Mouse (Mus musculus): ENCODE measurements around the gene Adam22. TPM values are rescaled to one million over a fixed set of nuclear protein-coding genes. Genes with fewer than 3 reads are reported as not detected.

The Adam22 gene
- polyA plus RNA-seq, 1 experiment from 2014 or later = 7.3 TPM

DNA sequence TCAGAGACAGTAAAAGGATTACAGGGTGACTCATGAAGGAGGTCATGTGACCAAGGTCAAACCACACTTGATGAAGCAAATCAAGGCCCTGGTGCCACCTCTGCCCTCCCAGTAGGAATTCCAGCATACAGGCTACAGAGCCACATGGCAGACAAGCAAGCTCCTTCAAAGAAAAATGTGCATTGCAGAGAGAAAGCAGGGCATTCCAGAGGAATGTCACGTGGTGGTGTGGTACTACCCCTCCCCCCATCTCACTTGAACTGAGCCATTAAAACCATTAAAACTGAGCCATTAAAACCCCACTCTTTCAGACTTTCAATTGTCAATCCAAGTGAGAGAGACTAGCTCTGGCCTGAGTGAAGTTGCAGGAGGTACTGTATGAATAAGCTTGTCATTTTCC is 74.7 kb downstream of the Adam22 start:
- Histone ChIP-seq H3K27me3 (ENCODE audit: poor library complexity, severe bottlenecking) (no peaks in the 10 kb centered on the region), H3K4me1 (peaks cover 39% of the 10 kb centered on the region), H3K4me3 (no peak overlapping the region), H3K27ac (no peak overlapping the region), H3K36me3 (replicated peaks) (no peaks in the 10 kb centered on the region), H3K9me3 (no peaks in the 10 kb centered on the region)
- 16% methylated on average over 1 of the region's 1 CpGs for WGBS
- DNase-seq (ENCODE audit: extremely low spot score, low spot score) = no peak

DNA sequence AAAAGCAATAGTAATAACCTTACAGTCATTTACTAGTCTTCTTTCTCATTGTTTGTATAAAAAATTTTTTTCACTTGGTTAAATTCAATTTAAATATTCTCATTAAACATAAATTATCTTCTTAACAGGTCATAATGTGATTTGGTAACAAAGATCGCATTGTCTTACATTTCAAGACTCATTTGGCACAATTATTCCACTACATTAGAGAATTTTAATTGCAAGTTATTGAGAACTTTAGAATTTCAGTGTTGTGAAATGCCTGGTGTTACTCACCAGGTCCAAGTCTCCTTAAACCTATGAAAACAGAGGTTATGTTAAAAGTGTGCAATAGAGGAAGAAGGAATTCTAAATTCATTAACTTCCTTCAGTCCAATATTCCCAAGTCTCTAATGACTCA is 76.5 kb downstream of the Adam22 start:
- 90% methylated on average over 1 of the region's 1 CpGs for WGBS
- no peaks in the 10 kb centered on the region for H3K27me3 ChIP-seq (ENCODE audit: poor library complexity, severe bottlenecking)

DNA sequence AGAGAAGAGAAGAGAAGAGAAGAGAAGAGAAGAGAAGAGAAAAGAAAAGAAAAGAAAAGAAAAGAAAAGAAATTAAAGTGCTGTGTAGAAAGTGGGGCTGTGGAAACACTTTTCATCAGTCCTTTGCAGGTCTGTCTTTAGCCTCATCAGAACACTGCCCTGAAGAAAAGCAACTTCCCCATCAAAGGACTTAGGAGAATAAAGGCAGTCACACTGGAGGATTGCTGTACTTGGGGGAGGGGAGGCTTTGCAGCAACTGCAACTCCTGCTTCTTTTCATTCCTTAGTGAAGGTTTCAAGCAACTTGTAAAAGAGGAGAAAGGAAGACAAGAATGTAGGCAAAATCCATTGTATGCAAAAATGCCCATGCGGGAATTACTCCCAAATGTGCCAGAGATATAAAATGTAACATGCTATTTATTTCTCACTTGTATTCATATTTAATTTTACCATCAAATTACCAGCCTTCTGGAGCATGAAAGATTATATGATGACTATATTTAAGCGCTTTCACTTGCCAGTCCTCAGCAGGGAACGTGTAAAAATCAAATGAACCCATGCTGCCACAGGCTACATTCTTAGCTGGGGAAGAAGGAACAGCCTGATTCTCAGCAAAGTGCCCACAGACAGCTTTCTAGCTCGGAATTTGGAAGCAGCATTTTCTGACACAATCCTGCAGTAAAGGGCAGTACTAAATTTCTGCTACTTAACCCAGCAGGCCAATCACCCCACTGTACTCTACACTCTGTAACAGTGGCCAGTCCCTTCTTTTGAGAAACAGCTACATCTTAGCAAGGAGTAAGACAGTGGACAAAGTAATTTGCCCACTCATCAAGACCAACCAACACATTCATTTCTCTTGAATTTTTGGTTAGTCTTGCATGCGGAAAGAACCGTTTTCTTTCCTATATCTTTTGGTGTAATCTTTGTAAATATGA is 78.0 kb downstream of the Adam22 start:
- WGBS = 49% methylated on average over 6 of the region's 6 CpGs
- H3K9me3 ChIP-seq = no peaks in the 10 kb centered on the region
- no peaks in the 10 kb centered on the region for H3K36me3 ChIP-seq (replicated peaks)
- no peak overlapping the region for H3K4me3 ChIP-seq
- no peak for DNase-seq (ENCODE audit: extremely low spot score, low spot score)
- peak overlapping the region; percentile 67; the same call in 1 of the 2 replicates for H3K27ac ChIP-seq
- no peaks in the 10 kb centered on the region for H3K27me3 ChIP-seq (ENCODE audit: poor library complexity, severe bottlenecking)
- H3K4me1 ChIP-seq = peaks cover 33% of the 10 kb centered on the region

More for the DNA sequence above, 76.5 kb downstream of the Adam22 start:
- Histone ChIP-seq H3K36me3 (replicated peaks) (no peaks in the 10 kb centered on the region), H3K27ac (no peak overlapping the region), H3K4me3 (no peak overlapping the region), H3K9me3 (no peaks in the 10 kb centered on the region), H3K4me1 (peaks cover 33% of the 10 kb centered on the region)
- no peak for DNase-seq (ENCODE audit: extremely low spot score, low spot score)

DNA sequence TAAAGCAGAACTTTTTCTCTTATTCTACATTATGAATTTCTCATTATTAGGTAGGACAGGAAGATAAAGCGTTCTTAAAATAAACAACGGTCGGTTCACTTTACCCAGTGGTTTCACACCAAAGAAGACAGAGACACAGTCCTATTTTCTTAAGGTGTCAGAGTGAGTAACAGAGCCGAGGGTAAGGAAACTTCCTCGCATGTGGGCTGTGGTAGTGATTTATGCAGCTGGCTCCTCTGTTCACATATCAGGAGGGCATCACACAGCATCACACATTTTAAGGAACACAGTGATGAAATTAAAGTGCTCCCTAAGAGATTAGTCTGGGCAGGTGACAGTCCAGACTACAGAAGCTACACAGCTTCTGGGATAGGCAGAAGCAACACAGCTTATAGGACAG is 83.8 kb downstream of the Adam22 start:
- no peaks in the 10 kb centered on the region for H3K9me3 ChIP-seq
- H3K36me3 ChIP-seq (replicated peaks) = no peaks in the 10 kb centered on the region
- H3K27me3 ChIP-seq (ENCODE audit: poor library complexity, severe bottlenecking) = no peaks in the 10 kb centered on the region
- H3K4me1 ChIP-seq = peaks cover under 1% of the 10 kb centered on the region
- WGBS = 92% methylated on average over 5 of the region's 5 CpGs
- H3K27ac ChIP-seq = no peak overlapping the region
- no peak for DNase-seq (ENCODE audit: extremely low spot score, low spot score)
- no peak overlapping the region for H3K4me3 ChIP-seq

DNA sequence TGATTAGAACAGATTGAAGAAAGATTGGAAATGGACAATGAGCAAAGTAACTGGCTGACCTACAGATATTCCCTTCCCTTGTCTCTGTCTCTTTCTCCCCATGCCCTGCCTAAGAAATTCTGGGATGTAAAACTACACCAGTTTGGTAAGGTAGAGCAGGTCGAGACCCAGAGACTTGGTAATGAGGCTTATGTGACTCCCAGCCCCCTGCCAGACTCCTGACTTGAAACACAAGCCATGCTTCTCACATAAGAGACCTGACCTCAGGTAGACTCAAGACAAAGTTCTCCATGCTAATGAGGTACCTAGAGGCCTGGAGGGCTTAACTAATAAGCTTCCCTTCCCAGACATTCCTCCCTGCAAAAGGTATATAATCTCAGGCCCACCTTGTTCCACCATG is 91.8 kb downstream of the Adam22 start:
- DNase-seq (ENCODE audit: extremely low spot score, low spot score) = no peak
- Histone ChIP-seq H3K27me3 (ENCODE audit: poor library complexity, severe bottlenecking) (no peaks in the 10 kb centered on the region), H3K4me3 (no peak overlapping the region), H3K4me1 (no peaks in the 10 kb centered on the region), H3K9me3 (no peaks in the 10 kb centered on the region), H3K27ac (no peak overlapping the region), H3K36me3 (replicated peaks) (no peaks in the 10 kb centered on the region)
- WGBS = 80% methylated on average over 1 of the region's 1 CpGs

DNA sequence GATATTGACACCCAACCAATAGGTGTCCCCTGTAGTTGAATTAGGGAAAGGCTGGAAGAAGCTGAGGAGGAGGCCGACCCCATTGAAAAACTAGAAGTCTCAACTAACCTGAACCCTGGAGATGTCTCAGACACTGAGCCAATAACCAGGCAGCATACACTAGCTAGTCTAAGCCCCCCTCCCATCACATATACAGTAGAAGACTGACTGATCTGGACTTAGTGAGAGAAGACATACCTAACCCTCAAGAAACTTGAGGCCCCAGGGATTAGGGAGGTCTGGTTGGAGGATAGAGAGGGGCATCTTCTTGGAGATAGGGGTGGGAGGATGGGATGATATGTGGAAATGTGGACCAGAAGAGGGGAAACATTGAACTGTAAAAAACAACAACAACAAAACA is 110.6 kb downstream of the Adam22 start:
- DNase-seq (ENCODE audit: extremely low spot score, low spot score) = no peak
- Histone ChIP-seq H3K4me3 (no peak overlapping the region), H3K36me3 (replicated peaks) (no peaks in the 10 kb centered on the region), H3K4me1 (no peaks in the 10 kb centered on the region), H3K27me3 (ENCODE audit: poor library complexity, severe bottlenecking) (no peaks in the 10 kb centered on the region), H3K27ac (no peak overlapping the region), H3K9me3 (no peaks in the 10 kb centered on the region; the same call in 1 of the 2 replicates)
- WGBS = 89% methylated on average over 1 of the region's 1 CpGs

DNA sequence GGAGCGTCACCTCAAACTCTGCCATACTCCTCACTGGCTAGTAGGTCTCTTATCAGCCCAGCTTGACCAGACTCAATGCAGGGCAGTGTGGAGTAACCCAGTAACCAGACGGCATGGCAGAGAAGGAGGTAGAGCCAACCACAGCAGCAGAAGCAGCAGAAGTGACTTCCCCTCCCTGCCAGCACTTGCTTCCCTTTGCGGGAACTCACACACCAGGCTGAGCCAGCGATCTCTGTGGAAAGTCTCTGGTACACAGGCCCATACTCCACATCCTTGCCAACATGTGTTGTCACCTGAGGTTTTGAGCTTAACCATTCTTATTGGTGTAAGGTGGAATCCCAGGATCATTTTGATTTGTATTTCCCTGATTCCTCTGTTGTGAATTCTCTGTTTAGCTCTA is 111.5 kb downstream of the Adam22 start:
- no peaks in the 10 kb centered on the region; the same call in 1 of the 2 replicates for H3K9me3 ChIP-seq
- no peak overlapping the region for H3K4me3 ChIP-seq
- H3K4me1 ChIP-seq = no peaks in the 10 kb centered on the region
- 84% methylated on average over 4 of the region's 4 CpGs for WGBS
- no peaks in the 10 kb centered on the region for H3K27me3 ChIP-seq (ENCODE audit: poor library complexity, severe bottlenecking)
- H3K27ac ChIP-seq = no peak overlapping the region
- no peaks in the 10 kb centered on the region for H3K36me3 ChIP-seq (replicated peaks)
- DNase-seq (ENCODE audit: extremely low spot score, low spot score) = no peak

DNA sequence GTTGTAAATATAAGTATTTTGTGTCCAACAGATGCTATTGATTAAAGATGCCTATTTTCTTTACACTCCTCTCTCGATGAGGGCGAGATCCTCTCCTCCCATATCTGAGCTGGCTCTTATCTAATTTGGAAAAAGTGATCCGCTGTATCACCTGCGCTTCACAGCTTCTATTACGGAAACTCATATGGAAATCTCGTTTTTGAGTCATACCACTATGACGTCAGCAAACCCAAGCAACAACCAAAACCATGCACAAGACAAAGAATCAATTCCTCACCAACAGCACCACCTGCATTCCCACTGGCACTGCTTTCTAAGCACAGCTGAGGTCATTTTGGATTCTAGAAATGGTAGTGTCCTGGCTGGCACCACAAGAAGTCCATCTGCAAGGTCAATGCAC is 123.3 kb downstream of the Adam22 start:
- H3K4me3 ChIP-seq = no peak overlapping the region
- no peaks in the 10 kb centered on the region for H3K9me3 ChIP-seq
- H3K27ac ChIP-seq = no peak overlapping the region
- no peak for DNase-seq (ENCODE audit: extremely low spot score, low spot score)
- no peaks in the 10 kb centered on the region for H3K27me3 ChIP-seq (ENCODE audit: poor library complexity, severe bottlenecking)
- 91% methylated on average over 7 of the region's 7 CpGs for whole genome bisulfite sequencing
- peaks cover 6% of the 10 kb centered on the region for H3K4me1 ChIP-seq
- no peaks in the 10 kb centered on the region for H3K36me3 ChIP-seq (replicated peaks)

DNA sequence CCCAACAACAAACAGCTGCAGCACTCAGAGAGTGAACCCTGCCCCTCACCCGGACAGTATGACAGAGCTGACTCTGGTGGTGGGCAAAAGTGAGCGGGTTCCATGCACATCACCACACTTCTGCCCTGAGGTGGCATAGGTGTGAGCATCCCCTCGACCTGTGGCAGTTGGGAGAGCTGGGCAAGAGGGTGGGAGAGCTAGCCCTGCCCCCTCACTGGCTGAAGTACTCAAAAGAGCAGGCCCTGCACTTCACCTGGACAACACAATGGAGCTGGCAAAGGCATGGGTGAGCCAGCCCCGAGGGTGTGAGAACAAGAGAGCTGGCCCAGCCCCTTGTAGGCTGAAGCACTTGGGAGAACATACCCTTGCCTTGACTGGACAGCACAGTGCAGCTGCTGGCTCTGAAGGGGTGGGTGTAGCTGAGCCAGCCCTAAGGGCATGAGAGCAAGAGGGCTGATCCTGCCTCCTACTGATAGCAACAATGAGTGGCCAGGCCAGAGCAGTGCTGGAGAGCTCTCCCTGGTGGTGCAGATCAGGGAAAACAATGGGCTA is 124.8 kb downstream of the Adam22 start:
- WGBS = 53% methylated on average over 4 of the region's 4 CpGs
- no peak for DNase-seq (ENCODE audit: extremely low spot score, low spot score)

DNA sequence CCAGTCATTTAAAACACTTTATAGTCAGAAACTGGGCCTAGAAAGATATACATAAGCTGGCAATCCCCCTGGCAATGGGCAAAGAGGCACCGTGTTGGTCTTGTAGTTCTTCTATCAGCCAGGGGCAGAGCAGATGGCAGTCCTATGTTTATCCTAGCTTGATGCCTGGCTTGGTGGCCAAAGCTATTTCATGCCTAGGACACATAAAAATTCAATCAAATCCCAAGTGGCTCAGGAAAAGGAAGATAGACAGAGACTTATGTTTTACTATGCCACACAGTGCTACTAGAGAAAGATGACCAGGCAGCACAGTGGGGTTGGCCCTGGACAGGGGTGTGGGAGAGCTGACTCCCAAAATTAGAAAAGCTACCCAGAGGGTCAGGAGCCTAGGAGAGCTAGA is 125.3 kb downstream of the Adam22 start:
- 91% methylated on average over 1 of the region's 1 CpGs for WGBS
- Histone ChIP-seq H3K9me3 (no peaks in the 10 kb centered on the region), H3K36me3 (replicated peaks) (no peaks in the 10 kb centered on the region)

More for the DNA sequence above, 124.8 kb downstream of the Adam22 start:
- Histone ChIP-seq H3K27me3 (ENCODE audit: poor library complexity, severe bottlenecking) (no peaks in the 10 kb centered on the region), H3K27ac (peak overlapping the region; percentile 53), H3K9me3 (no peaks in the 10 kb centered on the region), H3K4me3 (no peak overlapping the region), H3K4me1 (peaks cover 6% of the 10 kb centered on the region), H3K36me3 (replicated peaks) (no peaks in the 10 kb centered on the region)

DNA sequence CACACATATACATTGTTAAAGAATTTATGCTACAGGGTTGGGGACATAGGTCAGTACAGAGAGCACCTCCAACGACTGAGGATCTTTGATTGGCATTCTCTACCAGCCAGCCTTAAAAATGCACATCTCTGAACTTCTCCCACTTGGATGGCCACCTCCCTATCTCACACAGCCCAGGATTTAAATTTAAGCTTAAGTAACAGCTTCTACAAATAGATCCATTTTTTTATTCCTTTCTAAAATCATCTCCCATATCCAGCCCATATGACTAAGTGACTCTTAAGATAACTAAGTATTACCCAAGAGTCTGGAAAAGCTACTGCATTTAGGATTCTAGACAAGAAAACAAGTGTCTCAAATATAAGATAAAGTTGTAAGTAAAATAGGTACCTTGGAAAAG is 140.9 kb downstream of the Adam22 start:
- WGBS = 89% methylated on average over 1 of the region's 1 CpGs
- Histone ChIP-seq H3K4me1 (no peaks in the 10 kb centered on the region), H3K36me3 (replicated peaks) (no peaks in the 10 kb centered on the region), H3K9me3 (no peaks in the 10 kb centered on the region), H3K27me3 (ENCODE audit: poor library complexity, severe bottlenecking) (no peaks in the 10 kb centered on the region), H3K4me3 (no peak overlapping the region), H3K27ac (no peak overlapping the region)
- no peak for DNase-seq (ENCODE audit: extremely low spot score, low spot score)

More for the DNA sequence above, 125.3 kb downstream of the Adam22 start:
- Histone ChIP-seq H3K27ac (no peak overlapping the region), H3K4me1 (peaks cover 6% of the 10 kb centered on the region), H3K27me3 (ENCODE audit: poor library complexity, severe bottlenecking) (no peaks in the 10 kb centered on the region), H3K4me3 (no peak overlapping the region)
- no peak for DNase-seq (ENCODE audit: extremely low spot score, low spot score)

DNA sequence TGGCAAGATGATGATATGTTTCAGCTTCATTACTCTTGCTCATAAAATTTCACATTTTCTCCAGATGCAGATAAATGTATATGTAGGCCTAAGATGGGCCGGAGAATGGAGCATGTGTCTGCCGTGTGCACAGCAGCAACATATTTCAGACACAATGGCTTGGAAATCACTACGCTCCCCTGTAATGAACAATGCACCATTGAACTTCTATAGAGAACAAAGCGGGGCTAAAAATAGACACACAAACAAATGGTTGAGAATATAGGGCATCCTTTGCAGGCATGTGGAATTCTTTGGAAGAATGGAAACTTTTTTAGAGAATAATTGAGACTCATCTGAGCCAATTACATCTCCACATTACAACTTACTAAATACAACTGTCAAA is 143.6 kb downstream of the Adam22 start:
- Histone ChIP-seq H3K4me1 (no peaks in the 10 kb centered on the region), H3K27me3 (ENCODE audit: poor library complexity, severe bottlenecking) (no peaks in the 10 kb centered on the region), H3K36me3 (replicated peaks) (no peaks in the 10 kb centered on the region), H3K27ac (no peak overlapping the region), H3K4me3 (no peak overlapping the region), H3K9me3 (no peaks in the 10 kb centered on the region)
- 78% methylated on average over 4 of the region's 4 CpGs for WGBS
- no peak for DNase-seq (ENCODE audit: extremely low spot score, low spot score)

DNA sequence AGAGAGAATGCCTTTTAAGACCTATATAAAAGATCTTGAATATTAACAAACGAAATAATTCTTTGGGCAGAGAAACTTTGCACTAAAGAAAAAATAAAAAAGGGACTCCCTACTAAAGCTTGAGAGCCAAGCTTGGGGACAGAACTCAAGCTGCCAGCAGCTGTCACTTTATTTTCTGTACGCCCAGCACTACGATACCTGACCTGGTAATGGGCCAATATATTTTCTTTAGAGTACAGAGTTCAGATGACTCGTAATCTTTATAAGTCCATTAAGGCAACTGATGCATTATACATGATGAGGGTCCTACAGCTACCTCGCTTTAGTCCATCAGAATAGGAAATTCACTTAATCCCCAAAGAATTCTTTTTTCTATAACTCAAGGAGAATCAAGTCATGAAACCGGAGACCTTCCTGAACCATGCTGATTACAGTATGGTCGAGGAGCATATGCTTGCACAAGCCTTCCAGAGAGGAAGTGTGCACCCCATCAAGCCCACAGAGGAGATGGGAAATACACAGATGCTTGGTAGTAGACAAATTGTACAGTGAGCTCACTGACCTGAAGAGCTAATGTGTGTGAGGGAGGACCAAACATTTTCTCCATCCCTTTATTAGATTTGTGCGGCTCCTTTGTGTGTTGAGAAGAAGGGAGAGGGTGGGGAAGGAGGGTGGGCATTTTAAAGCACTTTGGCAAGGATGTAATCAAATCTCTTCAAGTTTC is 144.2 kb downstream of the Adam22 start:
- no peaks in the 10 kb centered on the region for H3K27me3 ChIP-seq (ENCODE audit: poor library complexity, severe bottlenecking)
- WGBS = 90% methylated on average over 8 of the region's 8 CpGs
- H3K36me3 ChIP-seq (replicated peaks) = no peaks in the 10 kb centered on the region
- no peak overlapping the region for H3K4me3 ChIP-seq
- no peaks in the 10 kb centered on the region for H3K4me1 ChIP-seq
- no peak for DNase-seq (ENCODE audit: extremely low spot score, low spot score)
- no peak overlapping the region for H3K27ac ChIP-seq
- H3K9me3 ChIP-seq = no peaks in the 10 kb centered on the region
